ENCODE assay signal across 24 mouse cellular contexts in the genomic region with DNA sequence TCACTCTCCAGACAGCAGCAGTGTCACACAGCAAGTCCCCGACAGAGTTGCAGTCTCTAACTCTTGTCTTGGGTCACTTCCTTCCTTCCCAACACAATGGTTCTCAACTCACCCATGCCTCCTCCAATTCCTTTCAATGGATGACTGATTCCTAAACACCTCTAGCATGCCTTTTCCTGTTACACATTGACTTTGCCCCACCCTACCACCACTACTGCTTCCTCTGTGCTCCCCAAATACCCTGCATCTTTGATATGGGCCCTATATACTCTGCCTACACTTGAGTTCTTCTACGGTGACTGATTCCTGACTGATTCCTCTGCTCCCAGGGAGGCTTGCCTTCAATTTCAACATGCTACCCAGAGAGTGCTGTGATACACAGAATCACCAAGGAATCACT.
"Had no signal": no experiment of that assay in that cellular context is flagged by ENCODE, and none has a peak within 500 bp of the region (broad histone marks: within the 10 kb centered on the region; RNA-seq: fewer than 3 reads in every experiment).

No protein-coding gene starts in this region.

- H3K4me2 ChIP-seq: heart, embryonic 11.5 days; heart, embryonic 13.5 days; heart, embryonic 15.5 days; hindbrain, embryonic 13.5 days; hindbrain, embryonic 15.5 days; limb, embryonic 13.5 days; limb, embryonic 15.5 days; liver, embryonic 12.5 days had no signal

- H3K27me3 ChIP-seq: heart, embryonic 13.5 days; heart, embryonic 15.5 days; hindbrain, embryonic 13.5 days; hindbrain, embryonic 15.5 days; limb, embryonic 13.5 days; limb, embryonic 15.5 days; liver, embryonic 12.5 days had no signal

- H3K4me3 ChIP-seq: heart, adult 2 months; heart, embryonic 13.5 days; heart, embryonic 15.5 days; hindbrain, embryonic 13.5 days; hindbrain, embryonic 15.5 days; limb, embryonic 13.5 days; limb, embryonic 15.5 days; liver, embryonic 12.5 days had no signal

- H3K9me3 ChIP-seq: heart, embryonic 15.5 days; hindbrain, embryonic 15.5 days; limb, embryonic 13.5 days; limb, embryonic 15.5 days; liver, embryonic 12.5 days had no signal

- H3K27ac ChIP-seq: heart, adult 2 months; heart, embryonic 13.5 days; heart, embryonic 15.5 days; hindbrain, embryonic 13.5 days; hindbrain, embryonic 15.5 days; hindbrain, postnatal 0 days; limb, embryonic 13.5 days; limb, embryonic 15.5 days; liver, embryonic 12.5 days; liver, embryonic 14.5 days had no signal

- H3K4me1 ChIP-seq: hindbrain, embryonic 13.5 days; hindbrain, embryonic 15.5 days; limb, embryonic 13.5 days; limb, embryonic 15.5 days; liver, embryonic 12.5 days had no signal

- H3K36me3 ChIP-seq: heart, embryonic 13.5 days; heart, embryonic 15.5 days; hindbrain, embryonic 13.5 days; hindbrain, embryonic 15.5 days; limb, embryonic 13.5 days; limb, embryonic 15.5 days; liver, embryonic 12.5 days had no signal

- ATAC-seq: hindbrain, postnatal 0 days; intestine, embryonic 16.5 days; liver, embryonic 12.5 days had no signal

- DNase-seq: gastrocnemius, postnatal 14 days; gastrocnemius, postnatal 36 days; heart, adult 11 months; heart, adult 2 months; heart, postnatal 14 days; heart, postnatal 36 days; kidney, adult 8-10 months; kidney, postnatal 10 days; kidney, postnatal 25 days; layer of hippocampus, adult 9-11 months; layer of hippocampus, postnatal 36 days; left cerebral cortex, postnatal 4 days; lung, adult 18-20 months had no signal

- H3K9ac ChIP-seq: heart, embryonic 13.5 days; heart, embryonic 15.5 days; hindbrain, embryonic 13.5 days; hindbrain, embryonic 15.5 days; limb, embryonic 13.5 days; limb, embryonic 15.5 days; liver, embryonic 12.5 days; liver, embryonic 14.5 days had no signal
